Mouse (Mus musculus): ENCODE measurements around the gene Eif3k. TPM values are rescaled to one million over a fixed set of nuclear protein-coding genes. Genes with fewer than 3 reads are reported as not detected.

Eif3k gene
- 330 TPM for polyA plus RNA-seq (2015; fragmentation: Illumina TruSeq; extraction: RNeasy Lipid Tissue Mini Kit (QIAGEN cat#74804); ENCODE audit: low read depth, low replicate concordance)

GRCm38 (mm10) chr7:28981651-28982273, at the start of gene Eif3k, which contains the start of gene Map4k1:
Gene Eif3k (minus strand): TSS chr7:28981864.
Gene Map4k1 (plus strand): TSS chr7:28982050.

DNA sequence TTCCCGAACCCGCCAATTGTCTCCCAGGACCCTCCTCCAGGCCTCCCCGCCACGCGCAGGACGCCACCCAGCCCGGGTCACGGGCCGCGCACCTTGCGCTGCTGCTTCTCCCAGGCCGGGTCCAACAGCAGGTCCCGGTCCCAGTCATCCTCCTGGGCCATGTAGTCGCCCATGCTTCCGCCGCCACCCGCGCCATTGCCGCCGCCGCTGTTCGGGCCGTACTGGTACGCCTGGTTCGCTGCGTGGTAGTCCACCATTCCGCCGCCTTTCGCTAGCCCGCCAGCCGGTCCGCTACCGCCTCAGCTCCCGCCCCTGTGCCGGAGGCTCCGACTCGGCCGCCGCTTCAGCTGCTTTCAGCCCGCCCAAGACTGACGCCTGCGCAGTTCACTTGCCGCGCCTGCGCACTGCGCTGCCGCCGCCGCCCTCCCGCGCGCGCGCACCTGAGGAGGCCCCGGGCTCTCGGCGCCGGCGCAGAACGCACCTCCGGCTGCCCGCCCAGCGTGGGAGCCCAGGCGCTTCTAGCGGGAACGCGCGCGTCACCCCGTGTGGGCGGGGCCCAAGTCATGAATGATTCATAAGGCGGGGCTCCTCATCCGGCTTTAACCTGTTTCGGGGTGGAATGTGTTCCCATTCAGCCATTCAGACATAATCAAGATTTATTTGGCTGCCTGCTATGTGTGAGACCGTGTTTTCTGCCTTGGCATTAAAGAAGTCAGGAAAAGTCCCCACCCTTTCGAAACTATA, 19.6 kb downstream of the Eif3k start, which contains the start of gene Actn4:
Gene Actn4 (minus strand): TSS at position 414 of the 744 bp plus-strand sequence.

Other genes with a start within 250 kb of the Eif3k start
- gene Mrps12, start 240.0 kb downstream of the Eif3k start, polyA plus RNA-seq (2015; fragmentation: Illumina TruSeq; extraction: RNeasy Lipid Tissue Mini Kit (QIAGEN cat#74804); ENCODE audit: low read depth, low replicate concordance) = 126 TPM
- gene Sars2, start 239.9 kb downstream of the Eif3k start, polyA plus RNA-seq (2015; fragmentation: Illumina TruSeq; extraction: RNeasy Lipid Tissue Mini Kit (QIAGEN cat#74804); ENCODE audit: low read depth, low replicate concordance) = 12.4 TPM
- gene Ccer2, start 225.7 kb downstream of the Eif3k start, polyA plus RNA-seq (2015; fragmentation: Illumina TruSeq; extraction: RNeasy Lipid Tissue Mini Kit (QIAGEN cat#74804); ENCODE audit: low read depth, low replicate concordance) = 3.2 TPM
- 181 TPM for gene Sirt2, start 215.1 kb downstream of the Eif3k start, polyA plus RNA-seq (2015; fragmentation: Illumina TruSeq; extraction: RNeasy Lipid Tissue Mini Kit (QIAGEN cat#74804); ENCODE audit: low read depth, low replicate concordance)
- gene Nfkbib, start 214.4 kb downstream of the Eif3k start, polyA plus RNA-seq (2015; fragmentation: Illumina TruSeq; extraction: RNeasy Lipid Tissue Mini Kit (QIAGEN cat#74804); ENCODE audit: low read depth, low replicate concordance) = 41.0 TPM
- 2.9 TPM for gene Rinl, start 192.9 kb downstream of the Eif3k start, polyA plus RNA-seq (2015; fragmentation: Illumina TruSeq; extraction: RNeasy Lipid Tissue Mini Kit (QIAGEN cat#74804); ENCODE audit: low read depth, low replicate concordance)
- 253 TPM for gene Hnrnpl, start 173.3 kb downstream of the Eif3k start, polyA plus RNA-seq (2015; fragmentation: Illumina TruSeq; extraction: RNeasy Lipid Tissue Mini Kit (QIAGEN cat#74804); ENCODE audit: low read depth, low replicate concordance)
- 96.4 TPM for gene Ech1, start 156.6 kb downstream of the Eif3k start, polyA plus RNA-seq (2015; fragmentation: Illumina TruSeq; extraction: RNeasy Lipid Tissue Mini Kit (QIAGEN cat#74804); ENCODE audit: low read depth, low replicate concordance)
- 5.1 TPM for gene Lgals4, start 148.0 kb downstream of the Eif3k start, polyA plus RNA-seq (2015; fragmentation: Illumina TruSeq; extraction: RNeasy Lipid Tissue Mini Kit (QIAGEN cat#74804); ENCODE audit: low read depth, low replicate concordance)
- gene Lgals7, start 118.0 kb downstream of the Eif3k start, polyA plus RNA-seq (2015; fragmentation: Illumina TruSeq; extraction: RNeasy Lipid Tissue Mini Kit (QIAGEN cat#74804); ENCODE audit: low read depth, low replicate concordance) = not detected
- gene Capn12, start 100.4 kb downstream of the Eif3k start, polyA plus RNA-seq (2015; fragmentation: Illumina TruSeq; extraction: RNeasy Lipid Tissue Mini Kit (QIAGEN cat#74804); ENCODE audit: low read depth, low replicate concordance) = 0.54 TPM
- gene Actn4, start 19.5 kb downstream of the Eif3k start, polyA plus RNA-seq (2015; fragmentation: Illumina TruSeq; extraction: RNeasy Lipid Tissue Mini Kit (QIAGEN cat#74804); ENCODE audit: low read depth, low replicate concordance) = 128 TPM
- gene Map4k1, start 186 bp upstream of the Eif3k start, polyA plus RNA-seq (2015; fragmentation: Illumina TruSeq; extraction: RNeasy Lipid Tissue Mini Kit (QIAGEN cat#74804); ENCODE audit: low read depth, low replicate concordance) = 1.8 TPM
- 4.4 TPM for gene Ryr1, start 143.3 kb upstream of the Eif3k start, polyA plus RNA-seq (2015; fragmentation: Illumina TruSeq; extraction: RNeasy Lipid Tissue Mini Kit (QIAGEN cat#74804); ENCODE audit: low read depth, low replicate concordance)
- gene Rasgrp4, start 153.0 kb upstream of the Eif3k start, polyA plus RNA-seq (2015; fragmentation: Illumina TruSeq; extraction: RNeasy Lipid Tissue Mini Kit (QIAGEN cat#74804); ENCODE audit: low read depth, low replicate concordance) = 0.70 TPM
- gene Fam98c, start 174.4 kb upstream of the Eif3k start, polyA plus RNA-seq (2015; fragmentation: Illumina TruSeq; extraction: RNeasy Lipid Tissue Mini Kit (QIAGEN cat#74804); ENCODE audit: low read depth, low replicate concordance) = 41.6 TPM
- 0.79 TPM for gene Ggn, start 188.3 kb upstream of the Eif3k start, polyA plus RNA-seq (2015; fragmentation: Illumina TruSeq; extraction: RNeasy Lipid Tissue Mini Kit (QIAGEN cat#74804); ENCODE audit: low read depth, low replicate concordance)
- gene Spred3, start 188.5 kb upstream of the Eif3k start, polyA plus RNA-seq (2015; fragmentation: Illumina TruSeq; extraction: RNeasy Lipid Tissue Mini Kit (QIAGEN cat#74804); ENCODE audit: low read depth, low replicate concordance) = 36.0 TPM
- gene Psmd8, start 198.8 kb upstream of the Eif3k start, polyA plus RNA-seq (2015; fragmentation: Illumina TruSeq; extraction: RNeasy Lipid Tissue Mini Kit (QIAGEN cat#74804); ENCODE audit: low read depth, low replicate concordance) = 190 TPM
- 0.97 TPM for gene Catsperg1, start 232.2 kb upstream of the Eif3k start, polyA plus RNA-seq (2015; fragmentation: Illumina TruSeq; extraction: RNeasy Lipid Tissue Mini Kit (QIAGEN cat#74804); ENCODE audit: low read depth, low replicate concordance)

Data from brain, adult 10 weeks (tissue).